Mouse (Mus musculus) gastrocnemius, adult 2 months (tissue): Measurements from ENCODE around the gene Mios. TPM values are rescaled to one million over a fixed set of nuclear protein-coding genes. Genes with fewer than 3 reads are reported as not detected.

Experiments
- DNase-seq: peaks from one replicate; pipeline ENCODE4 v3.0.0; 2022
- H3K27ac ChIP-seq: fragments of 200-600 bp; 2 replicates; pipeline ENCODE4 v1.8.1; 2022; ENCODE audit warnings: mild to moderate bottlenecking
- H3K4me3 ChIP-seq: fragments of 200-600 bp; 2 replicates; pipeline ENCODE4 v1.8.1; 2022; ENCODE audit warnings: mild to moderate bottlenecking, moderate library complexity
- CTCF ChIP-seq: fragments of 200-600 bp; IDR thresholded peaks from 2 replicates; pipeline ENCODE4 v1.8.1; 2022; ENCODE audit warnings: antibody characterized with exemption, mild to moderate bottlenecking, moderate library complexity
- intact Hi-C: fragments of 180-260 bp; cut with DNase I; formaldehyde crosslinking; loops from one replicate; pipeline ENCODE4 v1.15.1; 2025
- total RNA-seq, 2 experiments: library from RNA; stranded (reverse); gene quantifications; 2 replicates each; pipeline ENCODE4 v1.2.3; 2021

Mios gene
- total RNA-seq, 2 experiments from 2014 or later = 17.0 to 17.1 TPM

- Histone ChIP-seq H3K27ac (no peak overlapping the region), H3K4me3 (no peak overlapping the region)
- DNase-seq = no peak
- intact Hi-C loops = no loop called here
- no peak for TF ChIP-seq CTCF
Observed at GRCm38 (mm10) chr6:8285401-8285960, 76.5 kb downstream of the Mios start.

Other genes starting within 250 kb of the Mios start
- gene Col28a1, start 16.6 kb upstream of the Mios start, total RNA-seq = under 1 TPM; 0.20 to 0.70 TPM
- gene Rpa3, start 50.0 kb downstream of the Mios start, total RNA-seq = 10 to 100 TPM in 1 of 2 experiments, 1 to 10 TPM in 1; 5.5 to 13.4 TPM
- gene Umad1, start 50.1 kb downstream of the Mios start, total RNA-seq = 10 to 100 TPM; 11.2 to 14.8 TPM
- gene Gm45062, start 50.2 kb downstream of the Mios start, total RNA-seq = under 1 TPM in 1 of 2 experiments, not detected in 1; 0.67 TPM